Mouse (Mus musculus) small intestine, adult 2 months (tissue): ENCODE data around the gene Trpc2.
"Not testable (repeated sequence)": the region's sequence is repeated elsewhere in the genome, so short reads cannot be mapped to it uniquely, and the experiment has no call there.

Source experiments
- CTCF ChIP-seq: fragments of 200-500 bp; IDR thresholded peaks from 2 replicates; pipeline ENCODE4 v1.5.1; 2012; ENCODE audit warnings: low read depth, mild to moderate bottlenecking, control low read depth, inconsistent platforms, low read length, moderate library complexity, mixed read lengths; ENCODE audit not compliant: insufficient replicate concordance, insufficient read length; ENCODE audit errors: extremely low read depth
- POLR2A ChIP-seq: fragments of 200-500 bp; IDR thresholded peaks from 2 replicates; pipeline ENCODE4 v1.6.1; 2012; ENCODE audit warnings: low read depth, mild to moderate bottlenecking, control low read depth, inconsistent platforms, low read length, moderate library complexity

DNA sequence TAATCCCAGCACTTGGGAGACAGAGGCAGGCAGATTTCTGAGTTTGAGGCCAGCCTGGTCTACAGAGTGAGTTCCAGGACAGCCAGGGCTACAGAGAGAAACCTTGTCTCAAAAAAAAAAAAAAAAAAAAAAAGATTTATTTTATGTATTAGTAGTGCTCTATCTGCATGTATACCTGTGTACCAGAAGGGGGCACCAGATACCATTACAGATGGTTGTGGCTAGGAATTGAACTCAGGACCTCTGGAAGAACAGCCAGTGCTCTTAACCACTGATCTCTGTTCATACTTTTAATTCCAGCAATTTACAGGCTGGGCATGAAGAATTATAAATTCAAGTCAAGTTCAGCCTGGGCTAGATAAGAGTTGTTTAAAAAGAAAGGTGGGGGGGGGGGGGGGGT is 34.4 kb upstream of the Trpc2 start:
- not testable (repeated sequence) for TF ChIP-seq POLR2A, CTCF
